Comparison of ENCODE assay signal across 20 mouse cellular contexts in the genomic region with DNA sequence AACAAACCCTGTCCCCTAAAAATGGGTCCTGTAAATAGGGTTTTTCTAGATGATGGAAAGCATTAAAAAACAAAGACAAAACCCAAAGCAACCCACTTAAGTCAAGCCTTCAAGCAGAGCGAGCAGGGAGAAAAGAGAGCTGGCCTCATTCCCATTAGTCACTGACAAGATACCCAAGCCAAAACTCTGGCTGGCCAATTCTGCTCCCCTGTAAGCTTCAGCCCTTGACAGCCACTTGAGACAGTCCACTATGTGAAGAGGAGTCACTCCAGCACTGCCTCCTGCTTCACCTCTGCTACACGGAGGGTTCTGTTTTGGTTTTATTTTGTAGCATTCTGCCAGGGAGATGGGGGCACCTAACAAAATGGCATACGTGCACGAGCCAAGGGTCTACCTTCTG.
DNase-seq lines count a peak whose midpoint lies in the region; TF ChIP-seq lines count a peak whose summit lies in the region.
"Had no signal": no experiment of that assay in that cellular context is flagged by ENCODE, and none has a peak within 500 bp of the region (broad histone marks: within the 10 kb centered on the region; RNA-seq: fewer than 3 reads in every experiment).

No protein-coding gene starts in this region.

- intact Hi-C loops in heart, postnatal 25 days (cut with DNase I), result no loop called here

- peaks cover 16% of the 10 kb centered on the region for H3K9me3 ChIP-seq in heart, embryonic 10.5 days

- 54% methylated on average over 4 of the region's 4 CpGs for WGBS in heart, embryonic 10.5 days

- DNase-seq in cerebellum, adult 9-10 months, result peak; percentile 8
- DNase-seq in cerebellum, adult 18-20 months, result no peak
- peak; percentile 70 for DNase-seq in heart, embryonic 10.5 days (ENCODE audit: low spot score)
- no peak for DNase-seq in heart, postnatal 25 days (ENCODE audit: low spot score)
- DNase-seq in lung, postnatal 14 days, result peak; percentile 26
- no peak for DNase-seq in lung, adult 18-20 months
- peak; percentile 42 for DNase-seq in brain, embryonic 14.5 days (ENCODE audit: low read depth)
- no peak for DNase-seq in yolk sac, embryonic 10.5 days (ENCODE audit: low spot score)
- DNase-seq: gastrocnemius, postnatal 10 days; kidney, adult 9 months; kidney, postnatal 25 days; liver, postnatal 0 days; right cerebral cortex, postnatal 14 days; spleen, adult 18-20 months; thymus, adult 18-20 months; thymus, postnatal 4 days had no signal

- TF ChIP-seq POLR2A in brain, embryonic 14.5 days (IDR thresholded peaks at IDR 0.05; ENCODE audit: borderline replicate concordance, extremely low read depth, insufficient read depth, insufficient read length, poor library complexity, severe bottlenecking), result no peak

- H3K36me3 ChIP-seq in heart, embryonic 10.5 days, result peaks cover 28% of the 10 kb centered on the region

- no peak overlapping the region for H3K4me3 ChIP-seq in heart, embryonic 10.5 days
- H3K4me3 ChIP-seq: embryonic facial prominence, embryonic 10.5 days; heart, embryonic 13.5 days; hindbrain, embryonic 12.5 days; limb, embryonic 10.5 days had no signal

- TF ChIP-seq CTCF in brain, embryonic 14.5 days (IDR thresholded peaks at IDR 0.05; ENCODE audit: borderline replicate concordance, extremely low read depth, insufficient read depth, insufficient read length), result no peak

- H3K27ac ChIP-seq in heart, embryonic 10.5 days, result no peak overlapping the region
- H3K27ac ChIP-seq: embryonic facial prominence, embryonic 10.5 days; heart, embryonic 13.5 days; hindbrain, embryonic 12.5 days; limb, embryonic 10.5 days had no signal

- H3K27me3 ChIP-seq in heart, embryonic 10.5 days (ENCODE audit: insufficient read depth, poor library complexity, severe bottlenecking), result no peaks in the 10 kb centered on the region
- H3K27me3 ChIP-seq: heart, embryonic 13.5 days; hindbrain, embryonic 12.5 days had no signal

- H3K4me1 ChIP-seq in heart, embryonic 10.5 days, result 0 out of 2 replicates have a peak, but pooled peaks cover 9% of the 10 kb centered on the region

Comparison
In these comparisons a context has a peak if more than half of its experiments do, and no peak if none do; other contexts are left out.
1. DNase-seq: peak in cerebellum, adult 9-10 months (single experiment), heart, embryonic 10.5 days (single experiment), lung, postnatal 14 days (single experiment) and brain, embryonic 14.5 days (single experiment); none in cerebellum, adult 18-20 months (0 of 2), heart, postnatal 25 days (single experiment), lung, adult 18-20 months (0 of 2) and yolk sac, embryonic 10.5 days (single experiment).